ENCODE assay signal across 31 mouse cellular contexts in genomic region chr13:30163521-30163920, GRCm38 (mm10).
"Had no signal": no experiment of that assay in that cellular context is flagged by ENCODE, and none has a peak within 500 bp of the region (broad histone marks: within the 10 kb centered on the region; RNA-seq: fewer than 3 reads in every experiment).

No protein-coding gene starts in this region.

- ATAC-seq: liver, postnatal 0 days; lung, postnatal 0 days; midbrain, embryonic 13.5 days; midbrain, embryonic 15.5 days; midbrain, embryonic 16.5 days had no signal

- DNase-seq: left cerebral cortex, postnatal 4 days; liver; liver, embryonic 13.5 days; liver, postnatal 0 days; lung, adult 18-20 months; lung, adult 2 months; lung, embryonic 14.5 days; lung, postnatal 10 days; lung, postnatal 14 days; lung, postnatal 36 days; lung, postnatal 4 days; midbrain, embryonic 14.5 days had no signal

- H3K4me1 ChIP-seq: limb, embryonic 10.5 days; limb, embryonic 12.5 days; limb, embryonic 13.5 days; limb, embryonic 15.5 days; liver, embryonic 13.5 days; liver, embryonic 15.5 days; lung, embryonic 15.5 days; megakaryocyte, embryonic 14.5 days; midbrain, embryonic 10.5 days; midbrain, embryonic 12.5 days; midbrain, embryonic 13.5 days; midbrain, embryonic 15.5 days had no signal

- H3K9ac ChIP-seq: limb, embryonic 12.5 days; limb, embryonic 13.5 days; limb, embryonic 15.5 days; liver, embryonic 13.5 days; liver, embryonic 14.5 days; liver, embryonic 15.5 days; liver, postnatal 0 days; lung, embryonic 14.5 days; lung, embryonic 15.5 days; midbrain, embryonic 12.5 days; midbrain, embryonic 13.5 days; midbrain, embryonic 15.5 days had no signal

- H3K36me3 ChIP-seq: limb, embryonic 10.5 days; limb, embryonic 12.5 days; limb, embryonic 13.5 days; limb, embryonic 15.5 days; liver, embryonic 13.5 days; liver, embryonic 15.5 days; lung, embryonic 15.5 days; midbrain, embryonic 10.5 days; midbrain, embryonic 12.5 days; midbrain, embryonic 13.5 days; midbrain, embryonic 15.5 days had no signal

- H3K4me3 ChIP-seq: left cerebral cortex, adult 2 months; limb, embryonic 10.5 days; limb, embryonic 12.5 days; limb, embryonic 13.5 days; limb, embryonic 15.5 days; liver, embryonic 13.5 days; liver, embryonic 15.5 days; lung, embryonic 15.5 days; megakaryocyte, embryonic 14.5 days; midbrain, embryonic 10.5 days; midbrain, embryonic 12.5 days; midbrain, embryonic 13.5 days; midbrain, embryonic 15.5 days; myocyte had no signal

- H3K4me2 ChIP-seq: limb, embryonic 12.5 days; limb, embryonic 13.5 days; limb, embryonic 15.5 days; liver, embryonic 11.5 days; liver, embryonic 13.5 days; liver, embryonic 15.5 days; lung, embryonic 14.5 days; lung, embryonic 15.5 days; midbrain, embryonic 11.5 days; midbrain, embryonic 12.5 days; midbrain, embryonic 13.5 days; midbrain, embryonic 15.5 days had no signal

- H3K9me3 ChIP-seq: limb, embryonic 10.5 days; limb, embryonic 15.5 days; liver, embryonic 13.5 days; liver, embryonic 15.5 days; lung, embryonic 15.5 days; midbrain, embryonic 10.5 days; midbrain, embryonic 12.5 days; midbrain, embryonic 13.5 days; midbrain, embryonic 15.5 days had no signal

- H3K27ac ChIP-seq: left cerebral cortex, adult 2 months; limb, embryonic 10.5 days; limb, embryonic 12.5 days; limb, embryonic 13.5 days; limb, embryonic 15.5 days; liver, embryonic 13.5 days; liver, embryonic 14.5 days; liver, embryonic 15.5 days; lung, embryonic 15.5 days; macrophage; midbrain, embryonic 10.5 days; midbrain, embryonic 12.5 days; midbrain, embryonic 13.5 days; midbrain, embryonic 15.5 days had no signal

- H3K27me3 ChIP-seq: limb, embryonic 12.5 days; limb, embryonic 13.5 days; limb, embryonic 15.5 days; liver, embryonic 13.5 days; liver, embryonic 15.5 days; lung, embryonic 15.5 days; megakaryocyte, embryonic 14.5 days; midbrain, embryonic 12.5 days; midbrain, embryonic 13.5 days; midbrain, embryonic 15.5 days had no signal
